Mouse (Mus musculus): ENCODE data around the gene Pex5l. TPM values are rescaled to one million over a fixed set of nuclear protein-coding genes. Genes with fewer than 3 reads are reported as not detected.

Pex5l gene
- polyA plus RNA-seq, 1 experiment from 2014 or later: not detected

- ATAC-seq: no peak
- no peak for DNase-seq
Observed at GRCm38 (mm10) chr3:33074266-33074981, 68.6 kb downstream of the Pex5l start.

GRCm38 (mm10) chr3:33073905-33074265, 69.2 kb downstream of the Pex5l start:
- ATAC-seq: no peak
- Histone ChIP-seq H3K27ac (ENCODE audit: low read depth) (no peak overlapping the region), H3K4me2 (ENCODE audit: low read depth, low read length) (no peak overlapping the region), H3K27me3 (ENCODE audit: insufficient read depth, low read length) (no peaks in the 10 kb centered on the region), H3K9me3 (ENCODE audit: low read length) (no peaks in the 10 kb centered on the region), H3K4me1 (ENCODE audit: insufficient read depth) (no peaks in the 10 kb centered on the region), H3K4me3 (ENCODE audit: low read depth, low read length) (no peak overlapping the region), H3K36me3 (replicated peaks; ENCODE audit: insufficient read depth, low read length) (no peaks in the 10 kb centered on the region), H3K9ac (replicated peaks) (no peak overlapping the region)
- TF ChIP-seq EP300 (IDR thresholded peaks at IDR 0.05; ENCODE audit: low read depth) (no peak), CTCF (IDR thresholded peaks at IDR 0.05; ENCODE audit: low read depth) (no peak)
- no peak for DNase-seq
- WGBS (ENCODE audit: insufficient replicate concordance): 63% methylated on average over 1 of the region's 1 CpGs

More at GRCm38 (mm10) chr3:33074266-33074981, 68.6 kb downstream of the Pex5l start:
- Histone ChIP-seq H3K27ac (ENCODE audit: low read depth) (no peak overlapping the region), H3K27me3 (ENCODE audit: insufficient read depth, low read length) (no peaks in the 10 kb centered on the region), H3K4me2 (ENCODE audit: low read depth, low read length) (no peak overlapping the region), H3K9ac (replicated peaks) (no peak overlapping the region), H3K4me3 (ENCODE audit: low read depth, low read length) (no peak overlapping the region), H3K36me3 (replicated peaks; ENCODE audit: insufficient read depth, low read length) (no peaks in the 10 kb centered on the region), H3K9me3 (ENCODE audit: low read length) (no peaks in the 10 kb centered on the region), H3K4me1 (ENCODE audit: insufficient read depth) (no peaks in the 10 kb centered on the region)
- no peak for TF ChIP-seq EP300 (IDR thresholded peaks at IDR 0.05; ENCODE audit: low read depth)
- TF ChIP-seq CTCF (IDR thresholded peaks at IDR 0.05; ENCODE audit: low read depth): no peak
- WGBS (ENCODE audit: insufficient replicate concordance): 61% methylated on average over 10 of the region's 10 CpGs

- Histone ChIP-seq H3K4me1 (ENCODE audit: insufficient read depth) (no peaks in the 10 kb centered on the region), H3K27me3 (ENCODE audit: insufficient read depth, low read length) (no peaks in the 10 kb centered on the region), H3K36me3 (replicated peaks; ENCODE audit: insufficient read depth, low read length) (no peaks in the 10 kb centered on the region), H3K4me3 (ENCODE audit: low read depth, low read length) (no peak overlapping the region), H3K9me3 (ENCODE audit: low read length) (no peaks in the 10 kb centered on the region), H3K4me2 (ENCODE audit: low read depth, low read length) (no peak overlapping the region), H3K9ac (replicated peaks) (no peak overlapping the region), H3K27ac (ENCODE audit: low read depth) (no peak overlapping the region)
- 81% methylated on average over 6 of the region's 6 CpGs for WGBS (ENCODE audit: insufficient replicate concordance)
- ATAC-seq (no peak), DNase-seq (no peak)
- TF ChIP-seq CTCF (IDR thresholded peaks at IDR 0.05; ENCODE audit: low read depth) (no peak), EP300 (IDR thresholded peaks at IDR 0.05; ENCODE audit: low read depth) (no peak)
Observed at GRCm38 (mm10) chr3:33070771-33071170, 72.3 kb downstream of the Pex5l start.

GRCm38 (mm10) chr3:33068146-33068545, 74.9 kb downstream of the Pex5l start:
- Histone ChIP-seq H3K27me3 (ENCODE audit: insufficient read depth, low read length) (no peaks in the 10 kb centered on the region), H3K27ac (ENCODE audit: low read depth) (no peak overlapping the region), H3K4me2 (ENCODE audit: low read depth, low read length) (no peak overlapping the region), H3K4me1 (ENCODE audit: insufficient read depth) (no peaks in the 10 kb centered on the region), H3K9ac (replicated peaks) (no peak overlapping the region), H3K36me3 (replicated peaks; ENCODE audit: insufficient read depth, low read length) (no peaks in the 10 kb centered on the region), H3K9me3 (ENCODE audit: low read length) (no peaks in the 10 kb centered on the region), H3K4me3 (ENCODE audit: low read depth, low read length) (no peak overlapping the region)
- 74% methylated on average over 5 of the region's 5 CpGs for WGBS (ENCODE audit: insufficient replicate concordance)
- DNase-seq: no peak
- no peak for ATAC-seq
- TF ChIP-seq CTCF (IDR thresholded peaks at IDR 0.05; ENCODE audit: low read depth) (no peak), EP300 (IDR thresholded peaks at IDR 0.05; ENCODE audit: low read depth) (no peak)

- Histone ChIP-seq H3K36me3 (replicated peaks; ENCODE audit: insufficient read depth, low read length) (no peaks in the 10 kb centered on the region), H3K9me3 (ENCODE audit: low read length) (no peaks in the 10 kb centered on the region), H3K9ac (replicated peaks) (no peak overlapping the region), H3K4me2 (ENCODE audit: low read depth, low read length) (no peak overlapping the region), H3K27me3 (ENCODE audit: insufficient read depth, low read length) (no peaks in the 10 kb centered on the region), H3K27ac (ENCODE audit: low read depth) (no peak overlapping the region), H3K4me1 (ENCODE audit: insufficient read depth) (no peaks in the 10 kb centered on the region), H3K4me3 (ENCODE audit: low read depth, low read length) (no peak overlapping the region)
- DNase-seq (no peak), ATAC-seq (no peak)
- TF ChIP-seq EP300 (IDR thresholded peaks at IDR 0.05; ENCODE audit: low read depth): no peak
- 57% methylated on average over 6 of the region's 6 CpGs for WGBS (ENCODE audit: insufficient replicate concordance)
Observed at GRCm38 (mm10) chr3:33063590-33063989, 79.5 kb downstream of the Pex5l start.

GRCm38 (mm10) chr3:33061428-33061827, 81.6 kb downstream of the Pex5l start:
- no peak for TF ChIP-seq EP300 (IDR thresholded peaks at IDR 0.05; ENCODE audit: low read depth)
- no peak for TF ChIP-seq CTCF (IDR thresholded peaks at IDR 0.05; ENCODE audit: low read depth)
- H3K27ac ChIP-seq (ENCODE audit: low read depth): no peak overlapping the region
- WGBS (ENCODE audit: insufficient replicate concordance): 80% methylated on average over 2 of the region's 2 CpGs
- no peak overlapping the region for H3K4me2 ChIP-seq (ENCODE audit: low read depth, low read length)
- no peak overlapping the region for H3K4me3 ChIP-seq (ENCODE audit: low read depth, low read length)
- DNase-seq (no peak), ATAC-seq (no peak)
- no peaks in the 10 kb centered on the region for H3K36me3 ChIP-seq (replicated peaks; ENCODE audit: insufficient read depth, low read length)
- no peaks in the 10 kb centered on the region for H3K27me3 ChIP-seq (ENCODE audit: insufficient read depth, low read length)
- H3K9ac ChIP-seq (replicated peaks): no peak overlapping the region
- no peaks in the 10 kb centered on the region for H3K4me1 ChIP-seq (ENCODE audit: insufficient read depth)
- no peaks in the 10 kb centered on the region for H3K9me3 ChIP-seq (ENCODE audit: low read length)

All from liver, postnatal 0 days (tissue).